Mouse (Mus musculus) limb, embryonic 14.5 days (tissue): Measurements from ENCODE around the gene Ngfr. TPM values are rescaled to one million over a fixed set of nuclear protein-coding genes. Genes with fewer than 3 reads are reported as not detected.

ENCODE experiments used
- ATAC-seq: fragments of 200-750 bp; cut with Nextera tagmentation; 2 replicates; pipeline ENCODE4 v1.8.0; 2017; ENCODE audit warnings: low read depth, moderate number of reproducible peaks, moderate TSS enrichment; ENCODE audit not compliant: low FRiP score
- DNase-seq: peaks from one replicate; pipeline ENCODE4 v3.0.0-alpha.2; 2015; ENCODE audit warnings: low spot score
- H3K27ac ChIP-seq: fragments of 300-500 bp; sonication (generic); replicated peaks from 2 replicates; pipeline ENCODE4 v1.5.1; 2014; ENCODE audit warnings: low read depth, mild to moderate bottlenecking, low read length, moderate library complexity, mixed read lengths
- H3K27me3 ChIP-seq: fragments of 300-500 bp; sonication (generic); 2 replicates; pipeline ENCODE4 v1.6.1; 2014; ENCODE audit warnings: low read length, mixed read lengths; ENCODE audit not compliant: control insufficient read depth, insufficient read depth
- H3K36me3 ChIP-seq: fragments of 300-500 bp; sonication (generic); 2 replicates; pipeline ENCODE4 v1.6.1; 2014; ENCODE audit warnings: mild to moderate bottlenecking, low read length, moderate library complexity, mixed read lengths; ENCODE audit not compliant: control insufficient read depth, insufficient read depth
- H3K4me1 ChIP-seq: fragments of 300-500 bp; sonication (generic); 2 replicates; pipeline ENCODE4 v1.6.1; 2014; ENCODE audit warnings: antibody characterized with exemption, low read length, mixed read lengths; ENCODE audit not compliant: control insufficient read depth, insufficient read depth
- H3K4me2 ChIP-seq: fragments of 300-500 bp; sonication (generic); replicated peaks from 2 replicates; pipeline ENCODE4 v1.6.1; 2014; ENCODE audit warnings: low read depth, mild to moderate bottlenecking, low read length, moderate library complexity; ENCODE audit not compliant: severe bottlenecking
- H3K4me3 ChIP-seq: fragments of 300-500 bp; sonication (generic); replicated peaks from 2 replicates; pipeline ENCODE4 v1.5.1; 2014; ENCODE audit warnings: low read length
- H3K9ac ChIP-seq: fragments of 300-500 bp; sonication (generic); 2 replicates; pipeline ENCODE4 v1.6.1; 2014; ENCODE audit warnings: mild to moderate bottlenecking, low read depth, low read length, moderate library complexity; ENCODE audit not compliant: severe bottlenecking
- H3K9me3 ChIP-seq: fragments of 300-500 bp; sonication (generic); 2 replicates; pipeline ENCODE4 v1.6.1; 2016; ENCODE audit warnings: low read length; ENCODE audit not compliant: control insufficient read depth
- POLR2A ChIP-seq: fragments of 200-500 bp; IDR thresholded peaks from 2 replicates; pipeline ENCODE4 v1.8.0; 2012; ENCODE audit warnings: inconsistent platforms, mild to moderate bottlenecking, moderate library complexity, borderline replicate concordance; ENCODE audit not compliant: insufficient read depth, insufficient read length; ENCODE audit errors: extremely low read depth
- WGBS: fragments of 180-500 bp; shearing (Covaris S2); extraction: QIAGEN DNeasy Blood & Tissue Kit; methylation state at CpG from one replicate; pipeline ENCODE4 v1.1.7; 2014; 5-methylcytosine and 5-hydroxymethylcytosine counted together
- polyA plus RNA-seq, 2 experiments: library from polyadenylated mRNA; depleted of rRNA in 1 of 2; stranded (reverse) in 1 of 2; unstranded in 1 of 2; fragments of >200 nt; fragmentation: Nextera tagmentation in 1 of 2; extraction: Ambion mirVana in 1 of 2; gene quantifications; 2 replicates each; pipeline versions ENCODE4 v1.2.1 to v1.2.3; 2012 to 2014

Gene Ngfr
- polyA plus RNA-seq, 2 experiments = 32.3 to 52.7 TPM

DNA sequence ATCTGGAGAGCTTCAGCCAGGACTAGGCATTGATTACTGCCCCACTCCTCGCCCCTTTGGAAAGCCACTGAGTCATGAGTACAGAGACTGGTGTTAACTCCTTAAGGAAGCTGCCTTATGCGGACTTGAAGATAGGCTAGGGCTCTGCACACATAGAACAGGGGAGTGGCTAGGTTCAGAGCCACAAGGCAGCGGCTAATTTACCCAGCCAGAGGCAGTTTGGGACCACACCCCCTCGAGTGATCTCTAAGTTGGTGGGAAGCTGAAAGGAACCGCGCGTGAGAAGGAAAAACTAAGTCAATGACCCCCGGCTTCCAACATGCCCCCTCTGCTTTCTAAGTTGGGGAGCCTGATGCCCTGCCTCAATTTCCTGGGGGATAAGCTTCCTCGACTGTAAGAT is 2.9 kb downstream of the Ngfr start:
- no peak for ATAC-seq
- H3K27me3 ChIP-seq = peaks cover 69% of the 10 kb centered on the region
- no peak overlapping the region for H3K9ac ChIP-seq
- H3K4me3 ChIP-seq = peak overlapping the region; percentile 47
- DNase-seq = no peak
- peaks cover 68% of the 10 kb centered on the region for H3K4me1 ChIP-seq
- H3K9me3 ChIP-seq = no peaks in the 10 kb centered on the region
- H3K36me3 ChIP-seq = no peaks in the 10 kb centered on the region
- H3K27ac ChIP-seq = no peak overlapping the region
- TF ChIP-seq POLR2A = no peak
- peak overlapping the region; percentile 85 for H3K4me2 ChIP-seq
- WGBS = 5% methylated on average over 9 of the region's 9 CpGs

DNA sequence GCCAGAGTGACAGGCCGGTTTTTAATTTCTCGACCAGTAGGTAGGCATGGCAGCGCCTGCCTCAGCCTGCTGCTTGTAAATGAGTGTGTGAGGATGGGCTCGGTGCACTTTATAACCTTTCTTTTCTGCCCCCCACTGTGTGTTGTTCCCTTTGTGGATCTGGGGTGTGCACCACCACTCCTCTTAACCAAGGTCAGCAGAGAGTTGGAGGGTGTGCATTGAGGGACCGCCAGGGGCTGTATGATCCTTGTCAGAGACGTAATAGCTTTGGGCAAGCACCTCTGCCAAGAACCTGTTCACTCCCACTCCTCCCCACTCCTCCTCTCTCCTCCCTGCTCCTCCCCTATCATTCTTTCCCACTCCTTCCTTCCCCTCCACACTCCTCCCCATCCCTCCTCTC is 4.1 kb downstream of the Ngfr start:
- no peak for TF ChIP-seq POLR2A
- Histone ChIP-seq H3K4me1 (peaks cover 77% of the 10 kb centered on the region), H3K4me3 (no peak overlapping the region), H3K9me3 (no peaks in the 10 kb centered on the region), H3K4me2 (no peak overlapping the region), H3K27ac (no peak overlapping the region), H3K36me3 (no peaks in the 10 kb centered on the region), H3K27me3 (peaks cover 68% of the 10 kb centered on the region), H3K9ac (no peak overlapping the region)
- no peak for ATAC-seq
- no peak for DNase-seq
- 23% methylated on average over 6 of the region's 6 CpGs for WGBS

DNA sequence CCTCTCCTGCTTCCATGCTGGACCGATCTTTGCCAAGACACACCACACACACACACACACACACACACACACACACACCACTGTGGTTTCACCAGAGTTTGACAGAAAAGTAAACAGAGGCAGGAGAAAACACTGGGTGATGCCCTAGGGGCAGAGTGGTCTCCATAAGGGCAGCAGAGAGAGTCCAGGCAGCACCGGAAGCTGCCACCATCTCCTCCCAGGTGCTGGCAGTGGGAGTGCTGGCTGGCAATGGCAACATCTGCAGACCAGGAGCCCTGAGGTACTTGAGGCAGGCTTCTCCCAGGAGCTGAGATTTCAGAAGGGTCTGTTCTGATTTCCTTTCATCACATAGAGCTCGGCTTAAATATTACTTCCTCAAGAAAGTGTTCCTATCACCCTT is 5.3 kb downstream of the Ngfr start:
- H3K9ac ChIP-seq = no peak overlapping the region
- no peaks in the 10 kb centered on the region for H3K9me3 ChIP-seq
- H3K27me3 ChIP-seq = peaks cover 64% of the 10 kb centered on the region
- 0 out of 2 replicates have a peak, but pooled peaks cover 2% of the 10 kb centered on the region for H3K36me3 ChIP-seq
- ATAC-seq = no peak
- no peak overlapping the region for H3K4me3 ChIP-seq
- 0 out of 2 replicates have a peak overlapping the region, but pooled peaks have one; percentile 10 for H3K4me2 ChIP-seq
- no peak for DNase-seq
- 12% methylated on average over 3 of the region's 3 CpGs for WGBS
- H3K4me1 ChIP-seq = peaks cover 79% of the 10 kb centered on the region
- no peak overlapping the region for H3K27ac ChIP-seq
- TF ChIP-seq POLR2A = no peak

DNA sequence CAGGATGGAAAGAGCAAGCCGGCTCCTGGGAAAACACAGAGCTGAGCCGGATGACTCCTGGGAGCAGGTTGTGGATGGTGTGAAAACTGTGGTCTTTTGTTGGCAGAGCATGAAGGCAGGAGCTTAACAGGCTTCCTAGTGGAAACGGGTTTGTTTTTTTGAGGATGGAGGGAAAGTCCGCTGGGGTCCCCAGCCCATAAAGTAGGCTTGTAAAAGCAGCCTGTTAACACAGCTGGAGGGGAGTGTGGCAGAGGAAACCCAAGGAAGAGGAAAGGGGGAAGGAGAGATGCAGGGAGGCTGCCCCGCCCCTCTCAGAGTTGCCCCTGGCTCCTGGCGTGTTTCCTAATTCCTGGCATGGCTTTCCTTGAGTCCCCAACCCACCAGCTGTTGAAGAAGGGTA is 8.1 kb downstream of the Ngfr start:
- WGBS = 6% methylated on average over 6 of the region's 6 CpGs
- Histone ChIP-seq H3K36me3 (0 out of 2 replicates have a peak, but pooled peaks cover 8% of the 10 kb centered on the region), H3K27ac (no peak overlapping the region), H3K4me3 (no peak overlapping the region), H3K9me3 (no peaks in the 10 kb centered on the region), H3K4me1 (peaks cover 77% of the 10 kb centered on the region), H3K4me2 (peak overlapping the region; percentile 13; the same call in 1 of the 2 replicates), H3K9ac (no peak overlapping the region), H3K27me3 (peaks cover 54% of the 10 kb centered on the region)
- peak; percentile 42; the same call in 1 of the 2 replicates for ATAC-seq
- peak; percentile 78 for DNase-seq
- TF ChIP-seq POLR2A = no peak

DNA sequence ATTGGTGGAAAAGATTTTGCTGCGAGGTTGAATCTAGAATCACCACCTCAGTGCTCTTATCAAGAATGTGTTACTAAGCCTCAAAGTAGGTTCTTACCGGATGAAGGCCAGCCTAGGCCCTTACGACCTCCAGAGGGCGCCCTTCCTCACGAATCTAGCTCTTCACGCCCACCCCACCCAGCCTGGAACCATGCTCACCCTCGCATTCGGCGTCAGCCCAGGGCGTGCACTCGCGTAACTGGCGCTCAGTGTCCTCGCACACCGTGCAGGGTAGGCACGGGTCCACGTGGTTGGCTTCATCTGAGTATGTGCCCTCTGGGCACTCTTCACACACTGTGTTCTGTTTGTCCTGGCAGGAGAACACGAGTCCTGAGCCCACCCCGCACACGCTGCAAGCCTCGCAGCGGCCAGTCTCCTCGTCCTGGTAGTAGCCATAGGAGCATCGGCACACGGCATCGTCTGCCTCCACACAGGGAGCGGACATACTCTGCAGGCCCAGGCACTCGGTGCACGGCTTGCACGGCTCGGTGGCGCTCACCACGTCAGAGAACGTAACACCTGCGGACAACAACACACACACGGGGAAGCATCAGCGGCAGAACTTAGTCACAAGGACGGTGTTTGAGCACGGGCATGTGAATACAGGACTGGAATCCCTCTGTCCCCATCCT is 9.6 kb downstream of the Ngfr start:
- Histone ChIP-seq H3K36me3 (0 out of 2 replicates have a peak, but pooled peaks cover 8% of the 10 kb centered on the region), H3K27ac (no peak overlapping the region), H3K4me1 (peaks cover 66% of the 10 kb centered on the region), H3K9ac (no peak overlapping the region), H3K4me2 (no peak overlapping the region), H3K4me3 (no peak overlapping the region), H3K9me3 (no peaks in the 10 kb centered on the region), H3K27me3 (peaks cover 42% of the 10 kb centered on the region)
- ATAC-seq (no peak), DNase-seq (no peak)
- 27% methylated on average over 39 of the region's 39 CpGs for WGBS
- TF ChIP-seq POLR2A = no peak
